Mouse (Mus musculus): ENCODE measurements around the gene Zfp119b. TPM values are rescaled to one million over a fixed set of nuclear protein-coding genes. Genes with fewer than 3 reads are reported as not detected.
"Not testable (repeated sequence)": the region's sequence is repeated elsewhere in the genome, so short reads cannot be mapped to it uniquely, and the experiment has no call there.

Gene Zfp119b
- polyA plus RNA-seq, 1 experiment from 2014 or later, result 5.0 TPM

DNA sequence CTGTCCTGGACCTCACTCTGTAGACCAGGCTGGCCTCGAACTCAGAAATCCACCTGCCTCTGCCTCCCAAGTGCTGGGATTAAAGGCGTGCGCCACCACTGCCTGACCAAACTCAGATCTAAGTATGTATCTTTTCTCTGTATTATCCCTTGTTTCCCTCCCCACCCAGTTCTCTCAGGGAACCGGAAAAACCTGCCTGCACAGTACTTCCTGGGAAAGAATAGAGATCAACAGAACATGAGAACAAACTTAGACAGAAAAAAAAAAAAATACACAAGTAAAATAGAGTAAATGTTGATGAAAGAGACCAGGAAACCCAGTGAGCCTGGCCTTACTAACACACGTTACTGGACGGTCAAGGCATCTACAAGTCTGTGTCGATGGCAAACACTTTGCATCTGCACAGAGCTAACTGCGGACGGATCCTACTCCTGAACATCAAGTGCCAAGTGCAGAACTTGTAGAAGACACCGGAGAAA is 4.9 kb downstream of the Zfp119b start:
- not testable (repeated sequence) for H3K27me3 ChIP-seq (replicated peaks; ENCODE audit: control insufficient read depth, insufficient read depth, low read length); H3K9me3 ChIP-seq (ENCODE audit: control insufficient read depth, low read length); ATAC-seq (replicated peaks; ENCODE audit: low FRiP score, low TSS enrichment, low read depth); H3K4me1 ChIP-seq (replicated peaks; ENCODE audit: control insufficient read depth, insufficient read depth, low read length); H3K36me3 ChIP-seq (ENCODE audit: control insufficient read depth, insufficient read depth, low read length)
- peak; percentile 72 for DNase-seq (ENCODE audit: low spot score)
- peak overlapping the region; percentile 42 for H3K4me3 ChIP-seq (ENCODE audit: low read depth, low read length)
- 22% methylated on average over 10 of the region's 10 CpGs for WGBS
- H3K9ac ChIP-seq (ENCODE audit: low read length), result peak overlapping the region; percentile 38; the same call in 1 of the 2 replicates
- peak overlapping the region; percentile 80 for H3K27ac ChIP-seq (ENCODE audit: low read depth)
- peak overlapping the region; percentile 66 for H3K4me2 ChIP-seq (ENCODE audit: low read length)

DNA sequence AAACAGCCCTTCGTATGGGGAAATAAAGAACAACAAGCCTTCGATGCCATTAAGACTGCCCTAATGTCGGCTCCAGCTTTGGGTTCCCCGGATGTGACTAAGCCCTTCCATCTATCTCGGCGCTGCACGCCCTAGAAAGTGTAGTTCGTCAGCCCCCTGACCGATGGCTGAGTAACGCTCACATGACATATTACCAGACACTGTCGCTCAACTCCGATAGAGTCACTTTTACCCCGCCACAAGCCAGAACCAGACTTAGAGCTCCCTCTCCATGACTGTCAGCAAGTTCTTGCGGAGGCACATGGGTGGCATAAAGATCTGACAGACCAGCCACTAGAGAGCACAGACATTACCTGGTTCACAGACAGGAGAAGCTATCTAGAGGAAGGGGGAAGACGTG is 16.1 kb downstream of the Zfp119b start:
- Histone ChIP-seq H3K9ac (ENCODE audit: low read length) (no peak overlapping the region), H3K4me3 (ENCODE audit: low read depth, low read length) (no peak overlapping the region), H3K36me3 (ENCODE audit: control insufficient read depth, insufficient read depth, low read length) (no peaks in the 10 kb centered on the region), H3K9me3 (ENCODE audit: control insufficient read depth, low read length) (peaks cover 10% of the 10 kb centered on the region; the same call in 1 of the 2 replicates), H3K27me3 (replicated peaks; ENCODE audit: control insufficient read depth, insufficient read depth, low read length) (no peaks in the 10 kb centered on the region), H3K4me2 (ENCODE audit: low read length) (no peak overlapping the region), H3K4me1 (replicated peaks; ENCODE audit: control insufficient read depth, insufficient read depth, low read length) (0 out of 2 replicates have a peak, but pooled peaks cover 8% of the 10 kb centered on the region), H3K27ac (ENCODE audit: low read depth) (no peak overlapping the region)
- DNase-seq (ENCODE audit: low spot score) (no peak), ATAC-seq (replicated peaks; ENCODE audit: low FRiP score, low TSS enrichment, low read depth) (no peak)
- 94% methylated on average over 15 of the region's 15 CpGs for WGBS

DNA sequence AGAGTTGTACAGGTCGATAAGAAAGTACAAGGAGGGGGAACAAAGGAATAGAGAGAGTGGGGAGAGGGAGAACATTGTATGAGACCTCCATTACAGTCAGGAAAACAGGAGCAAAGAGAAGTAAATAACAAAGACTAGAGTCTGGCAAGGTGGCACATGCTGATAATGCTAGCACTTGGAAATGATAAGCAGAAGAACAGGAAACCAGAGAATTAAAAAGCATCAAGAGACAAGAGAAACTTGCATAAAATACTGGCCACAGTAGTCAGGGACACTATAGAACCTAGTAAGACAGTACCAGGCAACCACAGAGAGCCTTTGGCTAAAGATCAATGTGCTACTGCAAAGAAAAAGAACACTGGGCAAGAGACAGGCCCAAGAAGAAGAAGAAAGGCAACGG is 16.7 kb downstream of the Zfp119b start:
- Histone ChIP-seq H3K9me3 (ENCODE audit: control insufficient read depth, low read length) (peaks cover 7% of the 10 kb centered on the region; the same call in 1 of the 2 replicates), H3K4me1 (replicated peaks; ENCODE audit: control insufficient read depth, insufficient read depth, low read length) (0 out of 2 replicates have a peak, but pooled peaks cover 8% of the 10 kb centered on the region), H3K36me3 (ENCODE audit: control insufficient read depth, insufficient read depth, low read length) (no peaks in the 10 kb centered on the region), H3K9ac (ENCODE audit: low read length) (peak overlapping the region; percentile 66), H3K4me2 (ENCODE audit: low read length) (peak overlapping the region; percentile 70), H3K4me3 (ENCODE audit: low read depth, low read length) (peak overlapping the region; percentile 63), H3K27me3 (replicated peaks; ENCODE audit: control insufficient read depth, insufficient read depth, low read length) (no peaks in the 10 kb centered on the region), H3K27ac (ENCODE audit: low read depth) (no peak overlapping the region)
- ATAC-seq (replicated peaks; ENCODE audit: low FRiP score, low TSS enrichment, low read depth), result no peak
- no peak for DNase-seq (ENCODE audit: low spot score)
- WGBS, result 73% methylated on average over 2 of the region's 2 CpGs

DNA sequence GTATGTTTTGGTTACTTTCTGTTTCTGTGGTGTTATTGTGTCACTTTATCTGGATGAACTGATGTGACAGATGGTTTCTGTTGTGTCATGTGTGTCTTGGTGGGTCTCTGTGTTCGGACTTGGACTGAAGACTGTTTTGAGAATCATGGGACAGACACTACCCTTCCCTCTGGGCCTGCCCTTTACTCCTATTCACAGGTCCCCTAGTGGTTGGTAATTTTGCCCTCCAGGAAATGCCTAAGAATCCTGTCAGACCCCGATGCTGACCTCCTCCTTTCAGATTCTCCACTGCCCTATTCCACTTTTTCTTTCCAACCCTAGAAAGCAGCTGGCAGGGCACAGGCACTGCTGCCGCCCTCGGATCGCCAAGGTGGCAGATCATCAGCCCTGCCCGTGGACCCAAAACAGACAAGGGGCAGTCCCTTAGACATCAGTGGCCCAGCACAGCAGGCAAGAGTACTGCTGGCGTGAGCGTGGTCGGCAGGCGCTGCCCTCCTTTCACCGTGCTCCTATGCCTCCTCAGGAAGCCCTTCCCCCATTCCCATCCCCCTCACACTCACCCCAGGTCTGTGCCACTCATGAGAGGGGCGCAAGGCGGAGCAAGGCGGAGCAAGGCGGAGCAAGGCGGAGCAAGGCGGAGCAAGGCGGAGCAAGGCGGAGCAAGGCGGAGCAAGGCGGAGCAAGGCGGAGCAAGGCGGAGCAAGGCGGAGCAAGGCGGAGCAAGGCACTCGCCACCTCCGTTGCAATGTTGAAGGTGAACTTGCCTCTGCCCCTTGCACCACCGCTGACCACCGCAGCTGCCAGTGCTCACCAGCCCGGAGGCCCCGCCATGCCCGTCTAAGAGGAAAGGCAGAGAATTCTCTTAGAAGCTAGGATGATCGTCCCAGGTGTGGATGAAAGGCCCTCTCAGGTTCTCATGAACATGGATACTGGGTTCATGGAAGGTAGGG is 17.5 kb downstream of the Zfp119b start:
- Histone ChIP-seq H3K9me3 (ENCODE audit: control insufficient read depth, low read length) (peaks cover 7% of the 10 kb centered on the region; the same call in 1 of the 2 replicates), H3K27me3 (replicated peaks; ENCODE audit: control insufficient read depth, insufficient read depth, low read length) (no peaks in the 10 kb centered on the region), H3K4me3 (ENCODE audit: low read depth, low read length) (peak overlapping the region; percentile 63), H3K4me2 (ENCODE audit: low read length) (peak overlapping the region; percentile 70), H3K4me1 (replicated peaks; ENCODE audit: control insufficient read depth, insufficient read depth, low read length) (0 out of 2 replicates have a peak, but pooled peaks cover 8% of the 10 kb centered on the region), H3K9ac (ENCODE audit: low read length) (peak overlapping the region; percentile 66), H3K27ac (ENCODE audit: low read depth) (peak overlapping the region; percentile 76), H3K36me3 (ENCODE audit: control insufficient read depth, insufficient read depth, low read length) (no peaks in the 10 kb centered on the region)
- 2% methylated on average over 26 of the region's 33 CpGs for WGBS
- peak; percentile 94 for ATAC-seq (replicated peaks; ENCODE audit: low FRiP score, low TSS enrichment, low read depth)
- DNase-seq (ENCODE audit: low spot score), result peak; percentile 89

DNA sequence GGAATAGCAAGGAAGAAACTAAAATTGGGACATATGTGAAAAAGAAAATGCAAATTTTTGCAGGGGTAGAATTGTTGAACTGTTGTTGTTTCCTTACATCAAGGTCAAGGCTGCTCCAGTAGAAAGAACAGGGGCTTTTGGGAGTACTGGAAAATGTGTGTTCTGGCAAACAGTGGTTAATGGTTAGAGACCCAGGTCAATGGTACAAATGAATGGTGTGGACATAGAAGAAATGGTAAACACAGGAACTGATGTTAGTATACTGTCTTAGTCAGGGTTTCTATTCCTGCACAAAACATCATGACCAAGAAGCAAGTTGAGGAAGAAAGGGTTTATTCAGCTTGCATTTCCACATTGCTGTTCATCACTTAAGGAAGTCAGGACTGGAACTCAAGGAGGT is 42.6 kb downstream of the Zfp119b start:
- Histone ChIP-seq H3K9ac (ENCODE audit: low read length) (no peak overlapping the region), H3K27ac (ENCODE audit: low read depth) (no peak overlapping the region), H3K4me2 (ENCODE audit: low read length) (no peak overlapping the region), H3K4me1 (replicated peaks; ENCODE audit: control insufficient read depth, insufficient read depth, low read length) (no peaks in the 10 kb centered on the region), H3K4me3 (ENCODE audit: low read depth, low read length) (no peak overlapping the region), H3K27me3 (replicated peaks; ENCODE audit: control insufficient read depth, insufficient read depth, low read length) (no peaks in the 10 kb centered on the region), H3K9me3 (ENCODE audit: control insufficient read depth, low read length) (no peaks in the 10 kb centered on the region), H3K36me3 (ENCODE audit: control insufficient read depth, insufficient read depth, low read length) (no peaks in the 10 kb centered on the region)
- no peak for DNase-seq (ENCODE audit: low spot score)
- ATAC-seq (replicated peaks; ENCODE audit: low FRiP score, low TSS enrichment, low read depth), result no peak

DNA sequence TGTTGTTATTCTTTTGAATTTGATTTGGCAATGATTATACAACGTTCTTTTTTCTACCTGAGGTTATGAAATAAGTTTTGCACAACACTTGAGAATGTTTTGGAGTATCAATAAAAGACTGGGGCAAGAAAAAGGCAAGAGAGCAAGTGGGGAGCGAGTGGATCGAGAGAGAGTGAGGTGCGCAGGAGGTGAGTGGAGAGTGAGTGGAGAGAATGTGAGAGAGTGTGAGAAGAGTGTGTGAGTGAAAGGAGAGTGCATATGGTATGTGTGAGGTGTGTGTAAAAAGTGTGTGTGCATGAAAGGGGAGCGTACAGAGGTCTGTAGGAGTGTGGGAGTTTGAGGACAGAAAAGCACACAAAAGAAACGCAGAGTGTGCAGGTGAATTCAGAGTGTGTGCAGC is 45.2 kb downstream of the Zfp119b start:
- Histone ChIP-seq H3K4me1 (replicated peaks; ENCODE audit: control insufficient read depth, insufficient read depth, low read length) (no peaks in the 10 kb centered on the region), H3K4me3 (ENCODE audit: low read depth, low read length) (no peak overlapping the region), H3K4me2 (ENCODE audit: low read length) (no peak overlapping the region), H3K9me3 (ENCODE audit: control insufficient read depth, low read length) (no peaks in the 10 kb centered on the region), H3K9ac (ENCODE audit: low read length) (no peak overlapping the region), H3K27me3 (replicated peaks; ENCODE audit: control insufficient read depth, insufficient read depth, low read length) (no peaks in the 10 kb centered on the region), H3K36me3 (ENCODE audit: control insufficient read depth, insufficient read depth, low read length) (no peaks in the 10 kb centered on the region), H3K27ac (ENCODE audit: low read depth) (no peak overlapping the region)
- ATAC-seq (replicated peaks; ENCODE audit: low FRiP score, low TSS enrichment, low read depth) (no peak), DNase-seq (ENCODE audit: low spot score) (no peak)
- WGBS, result 74% methylated on average over 6 of the region's 6 CpGs

DNA sequence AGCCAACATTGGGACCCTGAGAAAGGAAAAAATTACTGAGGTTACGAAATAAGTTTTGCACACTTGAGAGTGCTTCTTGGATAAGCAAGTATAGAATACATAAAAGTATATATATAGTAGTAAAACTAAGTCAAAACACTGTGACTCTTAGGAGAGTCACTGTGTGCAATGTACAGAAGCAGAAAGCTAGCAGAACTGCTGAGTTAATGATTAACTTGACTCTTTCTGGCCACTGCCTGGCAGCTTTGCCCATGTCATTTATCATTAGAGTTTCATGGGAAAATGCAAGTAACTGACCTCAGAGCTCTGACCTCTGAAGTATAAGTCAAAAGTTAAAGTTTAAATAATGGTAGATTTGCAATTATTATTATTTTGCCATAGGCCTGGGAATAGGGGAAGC is 45.6 kb downstream of the Zfp119b start:
- DNase-seq (ENCODE audit: low spot score), result no peak
- Histone ChIP-seq H3K9ac (ENCODE audit: low read length) (no peak overlapping the region), H3K4me2 (ENCODE audit: low read length) (no peak overlapping the region), H3K4me1 (replicated peaks; ENCODE audit: control insufficient read depth, insufficient read depth, low read length) (no peaks in the 10 kb centered on the region), H3K9me3 (ENCODE audit: control insufficient read depth, low read length) (no peaks in the 10 kb centered on the region), H3K36me3 (ENCODE audit: control insufficient read depth, insufficient read depth, low read length) (no peaks in the 10 kb centered on the region), H3K27me3 (replicated peaks; ENCODE audit: control insufficient read depth, insufficient read depth, low read length) (no peaks in the 10 kb centered on the region), H3K27ac (ENCODE audit: low read depth) (no peak overlapping the region), H3K4me3 (ENCODE audit: low read depth, low read length) (no peak overlapping the region)
- 72% methylated on average over 1 of the region's 1 CpGs for WGBS
- no peak for ATAC-seq (replicated peaks; ENCODE audit: low FRiP score, low TSS enrichment, low read depth)

DNA sequence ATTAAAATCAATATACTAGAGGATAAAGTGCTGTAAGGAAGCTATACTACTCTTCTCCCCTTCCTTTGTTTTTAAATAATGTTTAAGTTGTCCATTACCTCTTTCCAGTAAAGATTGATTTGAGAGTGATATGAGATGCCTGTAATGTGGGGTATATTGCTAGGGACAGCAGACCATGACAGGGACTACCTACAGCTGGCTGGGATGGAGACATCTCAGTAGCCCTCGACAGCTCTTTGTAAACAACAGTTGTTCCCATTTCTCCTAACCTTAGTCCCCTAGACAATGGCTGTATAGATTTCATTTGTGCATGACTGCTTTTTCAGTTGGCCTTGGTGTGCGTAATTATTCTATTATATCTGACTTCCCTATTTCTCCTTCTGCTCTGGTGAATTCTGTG is 46.2 kb downstream of the Zfp119b start:
- WGBS, result 57% methylated on average over 2 of the region's 2 CpGs

More for the DNA sequence above, 46.2 kb downstream of the Zfp119b start:
- no peak for ATAC-seq (replicated peaks; ENCODE audit: low FRiP score, low TSS enrichment, low read depth)
- Histone ChIP-seq H3K9ac (ENCODE audit: low read length) (no peak overlapping the region), H3K27me3 (replicated peaks; ENCODE audit: control insufficient read depth, insufficient read depth, low read length) (no peaks in the 10 kb centered on the region), H3K4me3 (ENCODE audit: low read depth, low read length) (no peak overlapping the region), H3K27ac (ENCODE audit: low read depth) (no peak overlapping the region), H3K4me2 (ENCODE audit: low read length) (no peak overlapping the region), H3K9me3 (ENCODE audit: control insufficient read depth, low read length) (peaks cover 5% of the 10 kb centered on the region; the same call in 1 of the 2 replicates), H3K4me1 (replicated peaks; ENCODE audit: control insufficient read depth, insufficient read depth, low read length) (no peaks in the 10 kb centered on the region), H3K36me3 (ENCODE audit: control insufficient read depth, insufficient read depth, low read length) (peaks cover 5% of the 10 kb centered on the region; the same call in 1 of the 2 replicates)
- no peak for DNase-seq (ENCODE audit: low spot score)
